Comparison of ENCODE assay signal across 16 mouse cellular contexts in the genomic region with DNA sequence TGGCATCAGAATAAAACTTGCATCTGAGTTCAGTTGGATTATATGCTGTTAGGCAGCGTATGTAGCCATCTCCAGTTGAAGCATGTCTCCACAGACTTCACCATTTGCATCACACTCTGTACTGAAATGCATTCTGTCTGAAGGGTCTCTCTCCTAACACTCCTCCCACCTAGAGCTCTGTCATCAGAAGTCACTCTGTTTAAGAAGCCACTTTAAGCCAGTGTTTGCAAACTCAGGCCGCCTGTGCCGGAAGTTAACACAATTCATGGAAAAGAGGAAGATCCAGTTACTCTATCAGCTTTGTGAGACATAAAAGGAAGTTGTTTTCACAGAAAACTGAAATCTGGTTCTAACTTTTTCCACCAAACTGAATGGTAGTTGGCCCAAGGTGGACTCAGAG.
"Had no signal": no experiment of that assay in that cellular context is flagged by ENCODE, and none has a peak within 500 bp of the region (broad histone marks: within the 10 kb centered on the region; RNA-seq: fewer than 3 reads in every experiment).

No protein-coding gene starts in this region.

- H3K9ac ChIP-seq: kidney, embryonic 15.5 days; liver, embryonic 12.5 days; lung, embryonic 15.5 days; neural tube, embryonic 15.5 days had no signal

- H3K4me1 ChIP-seq: neural tube, embryonic 15.5 days had no signal

- DNase-seq: kidney, adult 11 months; kidney, postnatal 36 days; layer of hippocampus, adult 9-11 months; layer of hippocampus, postnatal 36 days; left cerebral cortex, postnatal 4 days; lung, postnatal 14 days; midbrain, embryonic 14.5 days; right cerebral cortex, adult 18-20 months; right cerebral cortex, postnatal 25 days; thymus, postnatal 36 days had no signal

- H3K9me3 ChIP-seq: kidney, embryonic 15.5 days; liver, embryonic 12.5 days; lung, embryonic 15.5 days; midbrain, embryonic 10.5 days; neural tube, embryonic 15.5 days had no signal

- H3K36me3 ChIP-seq: kidney, embryonic 15.5 days; liver, embryonic 12.5 days; lung, embryonic 15.5 days; midbrain, embryonic 10.5 days; neural tube, embryonic 15.5 days had no signal

- H3K4me2 ChIP-seq: kidney, embryonic 15.5 days; liver, embryonic 12.5 days; lung, embryonic 15.5 days; neural tube, embryonic 15.5 days had no signal

- H3K27ac ChIP-seq: kidney, embryonic 15.5 days; liver, embryonic 12.5 days; lung, embryonic 15.5 days; midbrain, embryonic 10.5 days; neural tube, embryonic 15.5 days had no signal

- ATAC-seq: liver, embryonic 12.5 days had no signal

- H3K27me3 ChIP-seq: kidney, embryonic 15.5 days; lung, embryonic 15.5 days had no signal

- H3K4me3 ChIP-seq: kidney, embryonic 15.5 days; liver, embryonic 12.5 days; lung, embryonic 15.5 days; midbrain, embryonic 10.5 days; myocyte; neural tube, embryonic 15.5 days had no signal
